Mouse (Mus musculus): ENCODE measurements at regions not wholly inside any gene's neighbourhood (a gene's known extent, or its start where the extent isn't known, plus 50 kb on each side); places are given as distances from the start of the nearest gene placed in this dataset.

- no peaks in the 10 kb centered on the region for H3K27me3 ChIP-seq (replicated peaks; ENCODE audit: control insufficient read depth, insufficient read depth, low read length)
- no peak for DNase-seq
- no peak for TF ChIP-seq CTCF (conservative IDR thresholded peaks at IDR 0.05; ENCODE audit: insufficient read depth, insufficient read length, low read depth, low read length)
- TF ChIP-seq POLR2A (IDR thresholded peaks at IDR 0.05; ENCODE audit: low read depth, low read length): no peak
- H3K36me3 ChIP-seq (ENCODE audit: control insufficient read depth, insufficient read depth, low read length): no peaks in the 10 kb centered on the region
- 81% methylated on average over 2 of the region's 2 CpGs for WGBS
- H3K4me1 ChIP-seq (ENCODE audit: control insufficient read depth, insufficient read depth, low read length): peaks cover 6% of the 10 kb centered on the region; the same call in 1 of the 2 replicates
- no peak overlapping the region for H3K27ac ChIP-seq (ENCODE audit: insufficient read depth, low read depth, low read length)
- H3K4me3 ChIP-seq (ENCODE audit: insufficient read depth, low read depth, low read length): no peak overlapping the region
Measured at GRCm38 (mm10) chr8:90013755-90014154, 334.4 kb downstream of the Tox3 start.

- H3K27ac ChIP-seq (ENCODE audit: insufficient read depth, low read depth, low read length): no peak overlapping the region; the same call in 1 of the 2 replicates
- TF ChIP-seq POLR2A (IDR thresholded peaks at IDR 0.05; ENCODE audit: low read depth, low read length): no peak
- TF ChIP-seq CTCF (conservative IDR thresholded peaks at IDR 0.05; ENCODE audit: insufficient read depth, insufficient read length, low read depth, low read length): no peak
Measured at GRCm38 (mm10) chr8:90011682-90012409, 336.3 kb downstream of the Tox3 start.

GRCm38 (mm10) chr8:90009431-90009830 lies 338.7 kb downstream of the Tox3 start:
- Histone ChIP-seq H3K27me3 (replicated peaks; ENCODE audit: control insufficient read depth, insufficient read depth, low read length) (no peaks in the 10 kb centered on the region), H3K4me1 (ENCODE audit: control insufficient read depth, insufficient read depth, low read length) (peaks cover 6% of the 10 kb centered on the region; the same call in 1 of the 2 replicates), H3K27ac (ENCODE audit: insufficient read depth, low read depth, low read length) (no peak overlapping the region), H3K36me3 (ENCODE audit: control insufficient read depth, insufficient read depth, low read length) (no peaks in the 10 kb centered on the region), H3K4me3 (ENCODE audit: insufficient read depth, low read depth, low read length) (no peak overlapping the region)
- DNase-seq: peak; percentile 9
- no peak for TF ChIP-seq POLR2A (IDR thresholded peaks at IDR 0.05; ENCODE audit: low read depth, low read length)
- no peak for TF ChIP-seq CTCF (conservative IDR thresholded peaks at IDR 0.05; ENCODE audit: insufficient read depth, insufficient read length, low read depth, low read length)
- WGBS: 70% methylated on average over 1 of the region's 1 CpGs

More at GRCm38 (mm10) chr8:90011682-90012409, 336.3 kb downstream of the Tox3 start:
- Histone ChIP-seq H3K36me3 (ENCODE audit: control insufficient read depth, insufficient read depth, low read length) (no peaks in the 10 kb centered on the region), H3K4me3 (ENCODE audit: insufficient read depth, low read depth, low read length) (no peak overlapping the region), H3K27me3 (replicated peaks; ENCODE audit: control insufficient read depth, insufficient read depth, low read length) (no peaks in the 10 kb centered on the region), H3K4me1 (ENCODE audit: control insufficient read depth, insufficient read depth, low read length) (peaks cover 6% of the 10 kb centered on the region; the same call in 1 of the 2 replicates)
- WGBS: 47% methylated on average over 6 of the region's 6 CpGs
- peak; percentile 88 for DNase-seq

GRCm38 (mm10) chr8:90000899-90001640 lies 347.1 kb downstream of the Tox3 start:
- no peaks in the 10 kb centered on the region for H3K27me3 ChIP-seq (replicated peaks; ENCODE audit: control insufficient read depth, insufficient read depth, low read length)
- TF ChIP-seq POLR2A (IDR thresholded peaks at IDR 0.05; ENCODE audit: low read depth, low read length): no peak
- peak; percentile 92 for TF ChIP-seq CTCF (conservative IDR thresholded peaks at IDR 0.05; ENCODE audit: insufficient read depth, insufficient read length, low read depth, low read length)
- no peak overlapping the region for H3K27ac ChIP-seq (ENCODE audit: insufficient read depth, low read depth, low read length)
- no peaks in the 10 kb centered on the region for H3K4me1 ChIP-seq (ENCODE audit: control insufficient read depth, insufficient read depth, low read length)
- WGBS: 41% methylated on average over 15 of the region's 15 CpGs
- H3K4me3 ChIP-seq (ENCODE audit: insufficient read depth, low read depth, low read length): no peak overlapping the region
- DNase-seq: peak; percentile 75
- no peaks in the 10 kb centered on the region for H3K36me3 ChIP-seq (ENCODE audit: control insufficient read depth, insufficient read depth, low read length)

GRCm38 (mm10) chr8:89993743-89994142 lies 354.4 kb downstream of the Tox3 start:
- DNase-seq: no peak
- 86% methylated on average over 4 of the region's 4 CpGs for WGBS

GRCm38 (mm10) chr8:89983859-89984258 lies 364.3 kb downstream of the Tox3 start:
- Histone ChIP-seq H3K4me1 (ENCODE audit: control insufficient read depth, insufficient read depth, low read length) (no peaks in the 10 kb centered on the region), H3K36me3 (ENCODE audit: control insufficient read depth, insufficient read depth, low read length) (no peaks in the 10 kb centered on the region), H3K27ac (ENCODE audit: insufficient read depth, low read depth, low read length) (no peak overlapping the region), H3K27me3 (replicated peaks; ENCODE audit: control insufficient read depth, insufficient read depth, low read length) (no peaks in the 10 kb centered on the region), H3K4me3 (ENCODE audit: insufficient read depth, low read depth, low read length) (no peak overlapping the region)
- WGBS: 87% methylated on average over 2 of the region's 2 CpGs
- DNase-seq: no peak
- no peak for TF ChIP-seq CTCF (conservative IDR thresholded peaks at IDR 0.05; ENCODE audit: insufficient read depth, insufficient read length, low read depth, low read length)
- TF ChIP-seq POLR2A (IDR thresholded peaks at IDR 0.05; ENCODE audit: low read depth, low read length): no peak

More at GRCm38 (mm10) chr8:89993743-89994142, 354.4 kb downstream of the Tox3 start:
- no peak overlapping the region for H3K27ac ChIP-seq (ENCODE audit: insufficient read depth, low read depth, low read length)
- TF ChIP-seq POLR2A (IDR thresholded peaks at IDR 0.05; ENCODE audit: low read depth, low read length) (no peak), CTCF (conservative IDR thresholded peaks at IDR 0.05; ENCODE audit: insufficient read depth, insufficient read length, low read depth, low read length) (no peak)
- H3K4me3 ChIP-seq (ENCODE audit: insufficient read depth, low read depth, low read length): no peak overlapping the region
- H3K36me3 ChIP-seq (ENCODE audit: control insufficient read depth, insufficient read depth, low read length): no peaks in the 10 kb centered on the region
- H3K27me3 ChIP-seq (replicated peaks; ENCODE audit: control insufficient read depth, insufficient read depth, low read length): no peaks in the 10 kb centered on the region; the same call in 1 of the 2 replicates
- H3K4me1 ChIP-seq (ENCODE audit: control insufficient read depth, insufficient read depth, low read length): no peaks in the 10 kb centered on the region

- Histone ChIP-seq H3K36me3 (ENCODE audit: control insufficient read depth, insufficient read depth, low read length) (no peaks in the 10 kb centered on the region), H3K27me3 (replicated peaks; ENCODE audit: control insufficient read depth, insufficient read depth, low read length) (no peaks in the 10 kb centered on the region), H3K4me3 (ENCODE audit: insufficient read depth, low read depth, low read length) (no peak overlapping the region), H3K4me1 (ENCODE audit: control insufficient read depth, insufficient read depth, low read length) (no peaks in the 10 kb centered on the region), H3K27ac (ENCODE audit: insufficient read depth, low read depth, low read length) (no peak overlapping the region)
- WGBS: 76% methylated on average over 2 of the region's 2 CpGs
- TF ChIP-seq CTCF (conservative IDR thresholded peaks at IDR 0.05; ENCODE audit: insufficient read depth, insufficient read length, low read depth, low read length): no peak
- no peak for TF ChIP-seq POLR2A (IDR thresholded peaks at IDR 0.05; ENCODE audit: low read depth, low read length)
- DNase-seq: no peak
Measured at GRCm38 (mm10) chr8:89982551-89982950, 365.6 kb downstream of the Tox3 start.

All from kidney, adult 2 months (tissue).